Mouse (Mus musculus) kidney, embryonic 16.5 days (tissue): ENCODE measurements around the gene Mettl25. TPM values are rescaled to one million over a fixed set of nuclear protein-coding genes. Genes with fewer than 3 reads are reported as not detected.
A peak's percentile ranks its signal among the peaks of the same experiment; 100 is the strongest.

Experiments
- ATAC-seq: fragments of 200-750 bp; cut with Nextera tagmentation; 2 replicates; pipeline ENCODE4 v1.8.0; 2017; ENCODE audit warnings: moderate TSS enrichment; ENCODE audit not compliant: low FRiP score, low TSS enrichment
- H3K27ac ChIP-seq: fragments of 300-500 bp; sonication (generic); 2 replicates; pipeline ENCODE4 v1.5.1; 2014; ENCODE audit warnings: low read length
- H3K27me3 ChIP-seq: fragments of 300-500 bp; sonication (generic); 2 replicates; pipeline ENCODE4 v1.6.1; 2014; ENCODE audit warnings: low read length, control low read depth, mixed read lengths; ENCODE audit not compliant: insufficient read depth
- H3K36me3 ChIP-seq: fragments of 300-500 bp; sonication (generic); 2 replicates; pipeline ENCODE4 v1.6.1; 2014; ENCODE audit warnings: low read length, control low read depth, mixed read lengths; ENCODE audit not compliant: insufficient read depth
- H3K4me1 ChIP-seq: fragments of 300-500 bp; sonication (generic); 2 replicates; pipeline ENCODE4 v1.6.1; 2014; ENCODE audit warnings: low read length, control low read depth, mixed read lengths; ENCODE audit not compliant: insufficient read depth
- H3K4me2 ChIP-seq: fragments of 300-500 bp; sonication (generic); replicated peaks from 2 replicates; pipeline ENCODE4 v1.6.1; 2014; ENCODE audit warnings: low read depth, low read length
- H3K4me3 ChIP-seq: fragments of 300-500 bp; sonication (generic); 2 replicates; pipeline ENCODE4 v1.5.1; 2014; ENCODE audit warnings: mild to moderate bottlenecking, low read length
- H3K9ac ChIP-seq: fragments of 300-500 bp; sonication (generic); replicated peaks from 2 replicates; pipeline ENCODE4 v1.6.1; 2014; ENCODE audit warnings: low read length
- H3K9me3 ChIP-seq: fragments of 300-500 bp; sonication (generic); 2 replicates; pipeline ENCODE4 v1.6.1; 2016; ENCODE audit warnings: low read length, control low read depth
- WGBS: fragments of 180-500 bp; shearing (Covaris S2); extraction: QIAGEN DNeasy Blood & Tissue Kit; methylation state at CpG from one replicate; pipeline ENCODE4 v1.1.7; 2014; 5-methylcytosine and 5-hydroxymethylcytosine counted together
- polyA plus RNA-seq: library from polyadenylated mRNA; unstranded; fragments of >200 nt; fragmentation: Nextera tagmentation; extraction: Ambion mirVana; gene quantifications from 2 replicates; pipeline ENCODE4 v1.2.1, GENCODE M21; 2015

Gene Mettl25
- 13.7 and 14.2 TPM in 2 replicates for polyA plus RNA-seq

GRCm38 (mm10) chr10:105840928-105841888 lies at the start of gene Mettl25, which contains the start of gene Ccdc59:
Gene Mettl25, minus strand, starts transcription at chr10:105841380.
Gene Ccdc59, plus strand, starts transcription at chr10:105841067.
- WGBS, result under 1% methylated on average over 90 of the region's 90 CpGs
- H3K4me1 ChIP-seq, result peaks cover 7% of the 10 kb centered on the region
- H3K4me3 ChIP-seq, result peak within 1 kb of the TSS; percentile 92
- no peaks in the 10 kb centered on the region for H3K27me3 ChIP-seq
- peak within 1 kb of the TSS; percentile 97 for H3K27ac ChIP-seq
- H3K4me2 ChIP-seq, result peak within 1 kb of the TSS; percentile 70
- peak; percentile 99 for ATAC-seq
- H3K36me3 ChIP-seq, result peaks cover 26% of the 10 kb centered on the region
- no peaks in the 10 kb centered on the region for H3K9me3 ChIP-seq
- peak within 1 kb of the TSS; percentile 92 for H3K9ac ChIP-seq

GRCm38 (mm10) chr10:105867312-105867711 lies 26.1 kb upstream of the Mettl25 start:
- no peak for ATAC-seq
- Histone ChIP-seq H3K27me3 (no peaks in the 10 kb centered on the region), H3K4me3 (no peak overlapping the region), H3K4me1 (no peaks in the 10 kb centered on the region), H3K9me3 (no peaks in the 10 kb centered on the region), H3K27ac (no peak overlapping the region), H3K4me2 (no peak overlapping the region), H3K36me3 (no peaks in the 10 kb centered on the region), H3K9ac (no peak overlapping the region)
- WGBS, result 40% methylated on average over 4 of the region's 4 CpGs

- no peak overlapping the region for H3K9ac ChIP-seq
- ATAC-seq, result no peak
- no peaks in the 10 kb centered on the region for H3K9me3 ChIP-seq
- H3K27ac ChIP-seq, result no peak overlapping the region
- peaks cover 25% of the 10 kb centered on the region for H3K36me3 ChIP-seq
- H3K4me2 ChIP-seq, result no peak overlapping the region
- H3K4me1 ChIP-seq, result no peaks in the 10 kb centered on the region
- WGBS, result 80% methylated on average over 4 of the region's 4 CpGs
- no peak overlapping the region for H3K4me3 ChIP-seq
- no peaks in the 10 kb centered on the region for H3K27me3 ChIP-seq
Measured at GRCm38 (mm10) chr10:105851136-105851535, 10.0 kb upstream of the Mettl25 start.

- Histone ChIP-seq H3K27me3 (no peaks in the 10 kb centered on the region), H3K9ac (no peak overlapping the region), H3K4me2 (no peak overlapping the region), H3K27ac (no peak overlapping the region), H3K4me3 (no peak overlapping the region), H3K9me3 (no peaks in the 10 kb centered on the region), H3K36me3 (peaks cover 31% of the 10 kb centered on the region), H3K4me1 (no peaks in the 10 kb centered on the region)
- 90% methylated on average over 5 of the region's 5 CpGs for WGBS
- no peak for ATAC-seq
Measured at GRCm38 (mm10) chr10:105850286-105850685, 9.1 kb upstream of the Mettl25 start.

- Histone ChIP-seq H3K27me3 (no peaks in the 10 kb centered on the region), H3K4me2 (peak overlapping the region; percentile 70), H3K36me3 (peaks cover 34% of the 10 kb centered on the region), H3K4me3 (peak overlapping the region; percentile 16), H3K4me1 (peaks cover 7% of the 10 kb centered on the region), H3K27ac (no peak overlapping the region), H3K9me3 (no peaks in the 10 kb centered on the region), H3K9ac (no peak overlapping the region)
- ATAC-seq, result no peak
- WGBS, result 72% methylated on average over 7 of the region's 7 CpGs
Measured at GRCm38 (mm10) chr10:105842574-105842973, 1.4 kb upstream of the Mettl25 start.

GRCm38 (mm10) chr10:105834627-105835228 lies 6.5 kb downstream of the Mettl25 start:
- H3K4me2 ChIP-seq, result no peak overlapping the region

GRCm38 (mm10) chr10:105806259-105807010 lies 34.7 kb downstream of the Mettl25 start:
- Histone ChIP-seq H3K27me3 (no peaks in the 10 kb centered on the region), H3K9me3 (no peaks in the 10 kb centered on the region), H3K9ac (no peak overlapping the region), H3K4me3 (no peak overlapping the region), H3K36me3 (no peaks in the 10 kb centered on the region), H3K4me2 (no peak overlapping the region), H3K27ac (no peak overlapping the region), H3K4me1 (no peaks in the 10 kb centered on the region)
- 63% methylated on average over 7 of the region's 7 CpGs for WGBS
- no peak for ATAC-seq

More at GRCm38 (mm10) chr10:105834627-105835228, 6.5 kb downstream of the Mettl25 start:
- WGBS, result 66% methylated on average over 10 of the region's 10 CpGs
- no peak overlapping the region for H3K27ac ChIP-seq
- ATAC-seq, result no peak
- no peak overlapping the region for H3K4me3 ChIP-seq
- no peaks in the 10 kb centered on the region for H3K27me3 ChIP-seq
- H3K4me1 ChIP-seq, result no peaks in the 10 kb centered on the region
- no peaks in the 10 kb centered on the region; the same call in 1 of the 2 replicates for H3K36me3 ChIP-seq
- no peaks in the 10 kb centered on the region for H3K9me3 ChIP-seq
- H3K9ac ChIP-seq, result no peak overlapping the region

GRCm38 (mm10) chr10:105803461-105803860 lies 37.7 kb downstream of the Mettl25 start:
- no peaks in the 10 kb centered on the region for H3K27me3 ChIP-seq
- no peak overlapping the region for H3K9ac ChIP-seq
- no peak for ATAC-seq
- no peak overlapping the region for H3K4me3 ChIP-seq
- no peaks in the 10 kb centered on the region for H3K9me3 ChIP-seq
- no peaks in the 10 kb centered on the region for H3K4me1 ChIP-seq
- H3K27ac ChIP-seq, result no peak overlapping the region
- H3K4me2 ChIP-seq, result no peak overlapping the region
- H3K36me3 ChIP-seq, result no peaks in the 10 kb centered on the region
- WGBS, result 84% methylated on average over 2 of the region's 2 CpGs

GRCm38 (mm10) chr10:105802132-105802531 lies 39.0 kb downstream of the Mettl25 start:
- no peak overlapping the region for H3K27ac ChIP-seq
- H3K4me2 ChIP-seq, result no peak overlapping the region
- no peaks in the 10 kb centered on the region for H3K9me3 ChIP-seq
- WGBS, result 88% methylated on average over 6 of the region's 6 CpGs
- no peaks in the 10 kb centered on the region for H3K36me3 ChIP-seq
- no peak overlapping the region for H3K9ac ChIP-seq
- no peak overlapping the region for H3K4me3 ChIP-seq
- no peaks in the 10 kb centered on the region for H3K27me3 ChIP-seq
- no peak for ATAC-seq
- H3K4me1 ChIP-seq, result no peaks in the 10 kb centered on the region
